Mouse (Mus musculus) C2C12 (cell line): ENCODE results near the gene Map3k3. TPM values are rescaled to one million over a fixed set of nuclear protein-coding genes. Genes with fewer than 3 reads are reported as not detected.

Experiments used
- H3K27me3 ChIP-seq: one replicate; pipeline ENCODE4 v1.6.1; 2011; ENCODE audit not compliant: control insufficient read depth, insufficient read depth, insufficient read length
- H3K36me3 ChIP-seq: one replicate; pipeline ENCODE4 v1.6.1; 2011; ENCODE audit not compliant: control insufficient read depth, insufficient read depth
- H3K4me3 ChIP-seq: one replicate; pipeline ENCODE4 v1.5.1; 2011; ENCODE audit warnings: mild to moderate bottlenecking, control low read depth; ENCODE audit not compliant: poor library complexity, insufficient read depth, severe bottlenecking
- H3K79me2 ChIP-seq: one replicate; pipeline ENCODE4 v1.6.1; 2011; ENCODE audit not compliant: control insufficient read depth, insufficient read depth
- H3K79me3 ChIP-seq: one replicate; pipeline ENCODE4 v1.6.1; 2011; ENCODE audit warnings: low read depth, control low read depth
- H3ac ChIP-seq: one replicate; pipeline ENCODE3; 2011; ENCODE audit warnings: low read depth; ENCODE audit not compliant: control insufficient read depth, insufficient read length
- CEBPB ChIP-seq: IDR thresholded peaks from one replicate; pipeline ENCODE4 v1.6.1; 2011; ENCODE audit warnings: low read depth, mild to moderate bottlenecking, control low read depth, moderate library complexity
- CTCF ChIP-seq: IDR thresholded peaks from one replicate; pipeline ENCODE4 v1.5.1; 2011; ENCODE audit not compliant: control insufficient read depth, insufficient read depth, insufficient read length
- FOSL1 ChIP-seq: IDR thresholded peaks from one replicate; pipeline ENCODE4 v1.8.0; 2011; ENCODE audit warnings: mild to moderate bottlenecking, low read length; ENCODE audit not compliant: poor library complexity, insufficient read depth, severe bottlenecking
- MAX ChIP-seq: IDR thresholded peaks from one replicate; pipeline ENCODE4 v1.6.1; 2011; ENCODE audit warnings: mild to moderate bottlenecking, control low read depth
- MYOD1 ChIP-seq: IDR thresholded peaks from one replicate; pipeline ENCODE4 v1.6.1; 2011; ENCODE audit warnings: low read depth; ENCODE audit not compliant: control insufficient read depth, insufficient read length
- MYOG ChIP-seq: IDR thresholded peaks from one replicate; pipeline ENCODE4 v1.6.1; 2011; ENCODE audit not compliant: control insufficient read depth, insufficient read length; ENCODE audit errors: extremely low read depth
- USF1 ChIP-seq: IDR thresholded peaks from one replicate; pipeline ENCODE4 v1.6.1; 2011; ENCODE audit warnings: low read depth, mild to moderate bottlenecking, control low read depth, moderate library complexity
- polyA plus RNA-seq: library from polyadenylated mRNA; unstranded; fragments of >200 nt; fragmentation: generic; extraction: Trizol; gene quantifications from one replicate; pipeline ENCODE4 v1.2.1, GENCODE M21; 2012; ENCODE audit warnings: missing spikeins

The Map3k3 gene
- polyA plus RNA-seq, 1 experiment: 23.1 TPM

- TF ChIP-seq MYOD1 (no peak), FOSL1 (no peak), MYOG (no peak), MAX (no peak), CEBPB (no peak), CTCF (no peak), USF1 (no peak)
- Histone ChIP-seq H3K79me3 (peaks cover 44% of the 10 kb centered on the region), H3K36me3 (peaks cover 25% of the 10 kb centered on the region), H3ac (no peak overlapping the region), H3K27me3 (no peaks in the 10 kb centered on the region), H3K79me2 (peaks cover 69% of the 10 kb centered on the region), H3K4me3 (no peak overlapping the region)
Measured at GRCm38 (mm10) chr11:106045256-106045655, 39.2 kb upstream of the Map3k3 start.

GRCm38 (mm10) chr11:106045780-106046179, 38.6 kb upstream of the Map3k3 start:
- H3K4me3 ChIP-seq: no peak overlapping the region
- H3K79me2 ChIP-seq: peaks cover 64% of the 10 kb centered on the region
- H3K36me3 ChIP-seq: peaks cover 30% of the 10 kb centered on the region
- no peaks in the 10 kb centered on the region for H3K27me3 ChIP-seq
- peaks cover 39% of the 10 kb centered on the region for H3K79me3 ChIP-seq
- no peak overlapping the region for H3ac ChIP-seq
- TF ChIP-seq CTCF (no peak), MYOG (no peak), CEBPB (no peak), MAX (no peak)

GRCm38 (mm10) chr11:106046584-106046983, 37.8 kb upstream of the Map3k3 start:
- Histone ChIP-seq H3K79me2 (peaks cover 56% of the 10 kb centered on the region), H3K27me3 (no peaks in the 10 kb centered on the region), H3K4me3 (no peak overlapping the region), H3K79me3 (peaks cover 32% of the 10 kb centered on the region), H3K36me3 (peaks cover 37% of the 10 kb centered on the region), H3ac (no peak overlapping the region)
- no peak for TF ChIP-seq FOSL1
- no peak for TF ChIP-seq CEBPB

- Histone ChIP-seq H3K27me3 (no peaks in the 10 kb centered on the region), H3K79me2 (no peaks in the 10 kb centered on the region), H3K4me3 (no peak overlapping the region), H3K36me3 (peaks cover 91% of the 10 kb centered on the region), H3ac (no peak overlapping the region), H3K79me3 (no peaks in the 10 kb centered on the region)
- no peak for TF ChIP-seq CEBPB
- TF ChIP-seq MYOD1: no peak
- no peak for TF ChIP-seq MYOG
- TF ChIP-seq CTCF: no peak
- TF ChIP-seq USF1: no peak
- TF ChIP-seq FOSL1: no peak
- no peak for TF ChIP-seq MAX
Measured at GRCm38 (mm10) chr11:106053921-106054320, 30.5 kb upstream of the Map3k3 start.

GRCm38 (mm10) chr11:106054600-106054999, 29.8 kb upstream of the Map3k3 start:
- H3K4me3 ChIP-seq: no peak overlapping the region
- H3K27me3 ChIP-seq: no peaks in the 10 kb centered on the region
- H3K36me3 ChIP-seq: peaks cover 91% of the 10 kb centered on the region
- TF ChIP-seq MYOD1: no peak
- no peak for TF ChIP-seq FOSL1
- no peak for TF ChIP-seq CEBPB
- TF ChIP-seq CTCF: no peak
- no peak for TF ChIP-seq MYOG
- TF ChIP-seq USF1: no peak
- no peak for TF ChIP-seq MAX
- H3ac ChIP-seq: no peak overlapping the region
- no peaks in the 10 kb centered on the region for H3K79me2 ChIP-seq
- no peaks in the 10 kb centered on the region for H3K79me3 ChIP-seq

DNA sequence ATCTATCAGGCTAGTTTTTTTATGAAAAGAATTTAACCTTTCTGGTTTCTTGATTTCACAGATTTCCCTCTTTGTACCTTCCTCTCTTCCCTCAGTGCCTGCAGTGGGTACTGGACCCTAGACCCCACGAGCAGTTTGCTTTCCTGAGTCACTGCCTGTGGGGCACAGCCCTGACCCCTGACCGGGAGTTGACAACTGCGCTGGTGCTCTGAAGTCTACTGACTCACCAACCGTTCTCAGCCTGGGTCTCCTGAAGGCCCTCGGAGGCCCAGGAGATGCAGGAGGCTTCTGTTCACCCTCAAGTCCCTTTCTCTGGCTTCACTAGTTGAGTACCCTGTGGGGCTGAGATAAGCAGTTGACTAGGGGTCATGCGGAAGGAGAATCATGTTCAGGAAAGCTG, 29.1 kb upstream of the Map3k3 start:
- no peaks in the 10 kb centered on the region for H3K27me3 ChIP-seq
- peaks cover 88% of the 10 kb centered on the region for H3K36me3 ChIP-seq

More for the DNA sequence above, 29.1 kb upstream of the Map3k3 start:
- Histone ChIP-seq H3ac (no peak overlapping the region), H3K79me3 (no peaks in the 10 kb centered on the region), H3K79me2 (no peaks in the 10 kb centered on the region), H3K4me3 (no peak overlapping the region)
- no peak for TF ChIP-seq CEBPB
- no peak for TF ChIP-seq CTCF
- no peak for TF ChIP-seq USF1
- TF ChIP-seq MYOG: no peak
- no peak for TF ChIP-seq MYOD1
